Mouse (Mus musculus) left cerebral cortex, postnatal 25 days (tissue): ENCODE data around the gene Sergef. TPM values are rescaled to one million over a fixed set of nuclear protein-coding genes. Genes with fewer than 3 reads are reported as not detected.

Source experiments
- DNase-seq, 2 experiments: peaks; one replicate each; pipeline ENCODE4 v3.0.0; 2022; ENCODE audit warnings: low spot score in 2 of 2, mixed read lengths in 1 of 2
- intact Hi-C: fragments of 180-260 bp; cut with DNase I; formaldehyde crosslinking; loops from one replicate; pipeline ENCODE4 v1.15.1; 2025
- total RNA-seq, 2 experiments: library from RNA; stranded (reverse); gene quantifications; 2 replicates each; pipeline ENCODE4 v1.2.3; 2021

Sergef gene
- total RNA-seq, 2 experiments from 2014 or later: 59.7 to 69.3 TPM

GRCm38 (mm10) chr7:46422764-46423412, 216.7 kb downstream of the Sergef start:
- peak; percentile 73 to 89 for DNase-seq
- intact Hi-C loops: loop anchor here (2.0 kb wide), 1 partner anchor 26 kb away; the partner anchor contains the start of gene Kcnc1

- DNase-seq: peak; percentile 54 to 83
- intact Hi-C loops: loop anchor here (2.0 kb wide), 1 partner anchor 25 kb away; the partner anchor contains the start of gene Kcnc1
These were observed 217.4 kb downstream of the Sergef start for GRCm38 (mm10) chr7:46422052-46422763.

GRCm38 (mm10) chr7:46421535-46421934, 218.1 kb downstream of the Sergef start:
- peak; percentile 56 to 76 for DNase-seq
- intact Hi-C loops: no loop called here

GRCm38 (mm10) chr7:46418102-46418622, 221.4 kb downstream of the Sergef start:
- intact Hi-C loops: no loop called here
- DNase-seq: peak in 1 of 2 experiments; percentile 26

- intact Hi-C loops: no loop called here
- DNase-seq: no peak
These were observed 222.1 kb downstream of the Sergef start for GRCm38 (mm10) chr7:46417467-46417866.

- intact Hi-C loops: loop anchor here (2.0 kb wide), 1 partner anchor 15 kb away; no protein-coding TSS in a partner anchor
- DNase-seq: peak in 1 of 2 experiments; percentile 75
These were observed 223.7 kb downstream of the Sergef start for GRCm38 (mm10) chr7:46415818-46416425.

GRCm38 (mm10) chr7:46413959-46414725, 225.5 kb downstream of the Sergef start:
- intact Hi-C loops: loop anchor here (2.0 kb wide), 1 partner anchor 13 kb away; no protein-coding TSS in a partner anchor
- DNase-seq: peak in 1 of 2 experiments; percentile 60

GRCm38 (mm10) chr7:46412823-46413222, 226.8 kb downstream of the Sergef start:
- peak; percentile 54 to 73 for DNase-seq
- intact Hi-C loops: no loop called here

GRCm38 (mm10) chr7:46410727-46411126, 228.9 kb downstream of the Sergef start:
- intact Hi-C loops: no loop called here
- DNase-seq: no peak

- no peak for DNase-seq
These were observed 230.3 kb downstream of the Sergef start for GRCm38 (mm10) chr7:46409204-46409789.

GRCm38 (mm10) chr7:46408606-46409005, 231.0 kb downstream of the Sergef start:
- DNase-seq: no peak
- intact Hi-C loops: no loop called here

More at GRCm38 (mm10) chr7:46409204-46409789, 230.3 kb downstream of the Sergef start:
- intact Hi-C loops: no loop called here

- no peak for DNase-seq
- intact Hi-C loops: no loop called here
These were observed 234.9 kb downstream of the Sergef start for GRCm38 (mm10) chr7:46404756-46405155.

- DNase-seq: no peak
- intact Hi-C loops: no loop called here
These were observed 235.8 kb downstream of the Sergef start for GRCm38 (mm10) chr7:46403616-46404485.

- intact Hi-C loops: loop anchor here (2.0 kb wide), 1 partner anchor 13 kb away; no protein-coding TSS in a partner anchor
- DNase-seq: no peak
These were observed 238.0 kb downstream of the Sergef start for GRCm38 (mm10) chr7:46401371-46402180.

- peak in 1 of 2 experiments; percentile 50 for DNase-seq
- intact Hi-C loops: loop anchor here (2.0 kb wide), 1 partner anchor 14 kb away; no protein-coding TSS in a partner anchor
These were observed 239.3 kb downstream of the Sergef start for GRCm38 (mm10) chr7:46400346-46400745.

- DNase-seq: no peak
- intact Hi-C loops: loop anchor here (1.0 to 10.0 kb wide), 4 partner anchors 15 to 315 kb away; partner anchors contain the start of genes Saa3 and Saal1
These were observed 239.9 kb downstream of the Sergef start for GRCm38 (mm10) chr7:46399676-46400075.

- DNase-seq: no peak
- intact Hi-C loops: loop anchor here (1.0 to 10.0 kb wide), 3 partner anchors 40 to 316 kb away; partner anchors contain the start of genes Saa3 and Saal1
These were observed 241.0 kb downstream of the Sergef start for GRCm38 (mm10) chr7:46398612-46399011.
